In genomic region chr11:70313833-70314232, GRCm38 (mm10) we compare ENCODE assay signal across 11 mouse cellular contexts. TPM values are rescaled to one million over a fixed set of nuclear protein-coding genes. Genes with fewer than 3 reads are reported as not detected.
DNase-seq lines count a peak whose midpoint lies in the region; ATAC-seq and TF ChIP-seq lines count a peak whose summit lies in the region.
"Had no signal": no experiment of that assay in that cellular context is flagged by ENCODE, and none has a peak within 500 bp of the region (broad histone marks: within the 10 kb centered on the region; RNA-seq: fewer than 3 reads in every experiment).

No protein-coding gene starts in this region.

- no peak overlapping the region for H3K9ac ChIP-seq in hindbrain, postnatal 0 days (replicated peaks; ENCODE audit: low read length)
- H3K9ac ChIP-seq in hindbrain, embryonic 13.5 days, result no peak overlapping the region
- H3K9ac ChIP-seq in forebrain, embryonic 13.5 days, result no peak overlapping the region
- H3K9ac ChIP-seq in neural tube, embryonic 15.5 days (replicated peaks), result no peak overlapping the region
- H3K9ac ChIP-seq: heart, embryonic 12.5 days; limb, embryonic 15.5 days; neural tube, embryonic 13.5 days had no signal

- no peak overlapping the region for H3K4me2 ChIP-seq in hindbrain, postnatal 0 days (ENCODE audit: low read depth, low read length)
- no peak overlapping the region for H3K4me2 ChIP-seq in hindbrain, embryonic 13.5 days
- H3K4me2 ChIP-seq in forebrain, embryonic 13.5 days, result no peak overlapping the region
- no peak overlapping the region for H3K4me2 ChIP-seq in neural tube, embryonic 15.5 days
- H3K4me2 ChIP-seq: heart, embryonic 12.5 days; limb, embryonic 15.5 days; neural tube, embryonic 13.5 days had no signal

- no peaks in the 10 kb centered on the region for H3K4me1 ChIP-seq in hindbrain, postnatal 0 days (ENCODE audit: insufficient read depth, low read length)
- H3K4me1 ChIP-seq in hindbrain, embryonic 13.5 days (replicated peaks), result no peaks in the 10 kb centered on the region
- H3K4me1 ChIP-seq in forebrain, embryonic 13.5 days, result no peaks in the 10 kb centered on the region
- H3K4me1 ChIP-seq in neural tube, embryonic 15.5 days, result no peaks in the 10 kb centered on the region
- H3K4me1 ChIP-seq: heart, embryonic 12.5 days; limb, embryonic 15.5 days; neural tube, embryonic 13.5 days had no signal

- no peak for ATAC-seq in hindbrain, postnatal 0 days
- ATAC-seq in hindbrain, embryonic 13.5 days (ENCODE audit: low FRiP score), result no peak
- ATAC-seq in forebrain, embryonic 13.5 days, result no peak
- no peak for ATAC-seq in neural tube, embryonic 15.5 days (ENCODE audit: low FRiP score)

- no peak overlapping the region for H3K4me3 ChIP-seq in hindbrain, postnatal 0 days (ENCODE audit: low read length)
- no peak overlapping the region for H3K4me3 ChIP-seq in hindbrain, embryonic 13.5 days
- H3K4me3 ChIP-seq in forebrain, embryonic 13.5 days, result no peak overlapping the region
- no peak overlapping the region for H3K4me3 ChIP-seq in neural tube, embryonic 15.5 days (replicated peaks)
- H3K4me3 ChIP-seq: heart, embryonic 12.5 days; limb, embryonic 15.5 days; neural tube, embryonic 13.5 days had no signal

- no peak overlapping the region for H3K27ac ChIP-seq in hindbrain, postnatal 0 days
- H3K27ac ChIP-seq in hindbrain, embryonic 13.5 days, result no peak overlapping the region
- no peak overlapping the region for H3K27ac ChIP-seq in forebrain, embryonic 13.5 days
- H3K27ac ChIP-seq in neural tube, embryonic 15.5 days (replicated peaks), result no peak overlapping the region
- H3K27ac ChIP-seq: limb, embryonic 15.5 days; neural tube, embryonic 13.5 days had no signal

- intact Hi-C loops in heart, postnatal 25 days (cut with DNase I), result loop anchor here (10.0 kb wide), 1 partner anchor 259 kb away; the partner anchor contains the start of gene Asgr1

- H3K27me3 ChIP-seq in hindbrain, postnatal 0 days (ENCODE audit: insufficient read depth, low read length), result no peaks in the 10 kb centered on the region
- H3K27me3 ChIP-seq in hindbrain, embryonic 13.5 days, result peaks cover 16% of the 10 kb centered on the region; the same call in 1 of the 2 replicates
- no peaks in the 10 kb centered on the region; the same call in 1 of the 2 replicates for H3K27me3 ChIP-seq in forebrain, embryonic 13.5 days
- peaks cover 7% of the 10 kb centered on the region; the same call in 1 of the 2 replicates for H3K27me3 ChIP-seq in neural tube, embryonic 15.5 days (replicated peaks)

- H3K36me3 ChIP-seq in hindbrain, postnatal 0 days (ENCODE audit: insufficient read depth, low read length), result no peaks in the 10 kb centered on the region
- no peaks in the 10 kb centered on the region for H3K36me3 ChIP-seq in hindbrain, embryonic 13.5 days
- H3K36me3 ChIP-seq in forebrain, embryonic 13.5 days (ENCODE audit: poor library complexity, severe bottlenecking), result no peaks in the 10 kb centered on the region
- no peaks in the 10 kb centered on the region for H3K36me3 ChIP-seq in neural tube, embryonic 15.5 days
- H3K36me3 ChIP-seq: heart, embryonic 12.5 days; limb, embryonic 15.5 days; neural tube, embryonic 13.5 days had no signal

- H3K9me3 ChIP-seq in hindbrain, postnatal 0 days (ENCODE audit: low read length), result no peaks in the 10 kb centered on the region
- no peaks in the 10 kb centered on the region for H3K9me3 ChIP-seq in hindbrain, embryonic 13.5 days
- H3K9me3 ChIP-seq in forebrain, embryonic 13.5 days (replicated peaks), result no peaks in the 10 kb centered on the region
- no peaks in the 10 kb centered on the region for H3K9me3 ChIP-seq in neural tube, embryonic 15.5 days (replicated peaks)
- H3K9me3 ChIP-seq: heart, embryonic 12.5 days; limb, embryonic 15.5 days; neural tube, embryonic 13.5 days had no signal

- 43% methylated on average over 7 of the region's 7 CpGs for WGBS in hindbrain, postnatal 0 days
- WGBS in hindbrain, embryonic 13.5 days, result 44% methylated on average over 7 of the region's 7 CpGs
- 44% methylated on average over 7 of the region's 7 CpGs for WGBS in forebrain, embryonic 13.5 days
- 47% methylated on average over 7 of the region's 7 CpGs for WGBS in neural tube, embryonic 15.5 days

- DNase-seq in hindbrain, postnatal 0 days (ENCODE audit: low spot score), result no peak
- peak; percentile 58 to 59 for DNase-seq in B cell, adult 2 months
- peak; percentile 14 for DNase-seq in MN1 (ENCODE audit: low spot score)
- peak; percentile 36 to 45 for DNase-seq in kidney, postnatal 4 days
- no peak for DNase-seq in heart, postnatal 25 days (ENCODE audit: low spot score)

- peak; percentile 53 for TF ChIP-seq CTCF in hindbrain, postnatal 0 days (IDR thresholded peaks at IDR 0.05; ENCODE audit: low read depth)

RNA-seq across cellular contexts. Expression of gene Alox12e, which starts 8.6 kb away (rescaled TPM):
- total RNA-seq in hindbrain, postnatal 0 days (2014; rRNA removed), result not detected in 2 replicates
- 0.08 and 0.09 TPM in 2 replicates for polyA plus RNA-seq in hindbrain, postnatal 0 days (2015; fragmentation: Nextera tagmentation; extraction: Ambion mirVana)
- not detected in 2 replicates for polyA plus RNA-seq in hindbrain, embryonic 13.5 days (2015; fragmentation: Nextera tagmentation; extraction: Ambion mirVana)
- not detected in 2 replicates for polyA plus RNA-seq in forebrain, embryonic 13.5 days (2015; fragmentation: Nextera tagmentation; extraction: Ambion mirVana)
- 5.9 TPM in 1 of 2 replicates, not detected in the other for polyA plus RNA-seq in neural tube, embryonic 15.5 days (2015; fragmentation: Nextera tagmentation; extraction: Ambion mirVana)
- total RNA-seq in heart, postnatal 25 days (2021), result under 1 TPM in 1 of 2 experiments, not detected in 1; 0.14 TPM
- polyA plus RNA-seq: heart, embryonic 12.5 days; neural tube, embryonic 13.5 days had no signal

RNA-seq across cellular contexts. Expression of gene Alox15, which starts 38.0 kb away (rescaled TPM):
- total RNA-seq in hindbrain, postnatal 0 days (2014; rRNA removed), result not detected in 2 replicates
- 0.09 TPM in 1 of 2 replicates, not detected in the other for polyA plus RNA-seq in hindbrain, postnatal 0 days (2015; fragmentation: Nextera tagmentation; extraction: Ambion mirVana)
- 0.10 TPM in 1 of 2 replicates, not detected in the other for polyA plus RNA-seq in hindbrain, embryonic 13.5 days (2015; fragmentation: Nextera tagmentation; extraction: Ambion mirVana)
- 0.15 TPM in 1 of 2 replicates, not detected in the other for polyA plus RNA-seq in forebrain, embryonic 13.5 days (2015; fragmentation: Nextera tagmentation; extraction: Ambion mirVana)
- 1.2 TPM in 1 of 2 replicates, not detected in the other for polyA plus RNA-seq in neural tube, embryonic 15.5 days (2015; fragmentation: Nextera tagmentation; extraction: Ambion mirVana)
- 1 to 10 TPM; 4.8 to 5.4 TPM for total RNA-seq in heart, postnatal 25 days (2021)
- polyA plus RNA-seq: neural tube, embryonic 13.5 days had no signal

RNA-seq across cellular contexts. Expression of gene Alox12, which starts 58.7 kb away (rescaled TPM):
- total RNA-seq in hindbrain, postnatal 0 days (2014; rRNA removed), result 0.16 and 0.36 TPM in 2 replicates
- polyA plus RNA-seq in hindbrain, postnatal 0 days (2015; fragmentation: Nextera tagmentation; extraction: Ambion mirVana), result 0.32 and 0.49 TPM in 2 replicates
- 2.1 and 2.8 TPM in 2 replicates for polyA plus RNA-seq in hindbrain, embryonic 13.5 days (2015; fragmentation: Nextera tagmentation; extraction: Ambion mirVana)
- 0.74 and 1.0 TPM in 2 replicates for polyA plus RNA-seq in forebrain, embryonic 13.5 days (2015; fragmentation: Nextera tagmentation; extraction: Ambion mirVana)
- 2.1 and 2.7 TPM in 2 replicates for polyA plus RNA-seq in neural tube, embryonic 15.5 days (2015; fragmentation: Nextera tagmentation; extraction: Ambion mirVana)
- 1 to 10 TPM; 3.1 to 3.7 TPM for total RNA-seq in heart, postnatal 25 days (2021)

Comparison
In these comparisons a context has a peak if more than half of its experiments do, and no peak if none do; other contexts are left out.
1. DNase-seq: peak in B cell, adult 2 months (2 of 2), MN1 (single experiment) and kidney, postnatal 4 days (2 of 2); none in hindbrain, postnatal 0 days (single experiment) and heart, postnatal 25 days (single experiment).